Mouse (Mus musculus) CH12.LX (cell line): ENCODE results near the gene Akap8.

ENCODE experiments used
- CTCF ChIP-seq, 2 experiments: IDR thresholded peaks in 1 of 2; conservative IDR thresholded peaks in 1 of 2; 2 replicates each; pipeline ENCODE4 v1.5.1; 2011 to 2012; ENCODE audit warnings: low read depth in 2 of 2, low read length in 2 of 2, improper control_type of control experiment in 1 of 2, inconsistent platforms in 1 of 2, mild to moderate bottlenecking in 1 of 2, moderate library complexity in 1 of 2
- E2F4 ChIP-seq: IDR thresholded peaks from 2 replicates; pipeline ENCODE4 v1.6.1; 2011; ENCODE audit warnings: low read depth, low read length, improper control_type of control experiment; ENCODE audit not compliant: insufficient replicate concordance
- MAZ ChIP-seq: IDR thresholded peaks from 2 replicates; pipeline ENCODE4 v1.6.1; 2012; ENCODE audit warnings: low read depth, mild to moderate bottlenecking, inconsistent platforms, low read length, improper control_type of control experiment, moderate library complexity
- SIN3A ChIP-seq: IDR thresholded peaks from 2 replicates; pipeline ENCODE4 v1.6.1; 2012; ENCODE audit warnings: low read length, improper control_type of control experiment, inconsistent platforms
- TCF12 ChIP-seq: IDR thresholded peaks from 2 replicates; pipeline ENCODE4 v1.6.1; 2014; ENCODE audit warnings: low read depth, mild to moderate bottlenecking, inconsistent platforms, low read length, improper control_type of control experiment
- USF1 ChIP-seq: IDR thresholded peaks from 2 replicates; pipeline ENCODE4 v1.6.1; 2014; ENCODE audit warnings: low read depth, mild to moderate bottlenecking, inconsistent platforms, low read length, improper control_type of control experiment

- TF ChIP-seq USF1 (no peak), E2F4 (no peak), SIN3A (no peak), MAZ (no peak), TCF12 (no peak), CTCF (conservative IDR thresholded peaks at IDR 0.05 in 1 of 2, IDR thresholded peaks at IDR 0.05 in 1 of 2; ENCODE audit: low read depth in 2 of 2, low read length in 2 of 2) (no peak)
Observed at GRCm38 (mm10) chr17:32319950-32320349, 1.1 kb downstream of the Akap8 start.
